Mouse (Mus musculus) CD4-positive, CD25-positive, alpha-beta regulatory T cell, adult 9 weeks (primary cell): ENCODE results near the gene Tbc1d22a. TPM values are rescaled to one million over a fixed set of nuclear protein-coding genes. Genes with fewer than 3 reads are reported as not detected.

Source experiments
- polyA plus RNA-seq: library from polyadenylated mRNA; unstranded; fragments of 100-300 nt; shearing (Covaris generic); gene quantifications from one replicate; pipeline ENCODE4 v1.2.1, GENCODE M21; 2017

The Tbc1d22a gene
- polyA plus RNA-seq: 23.9 TPM

GRCm38 (mm10) chr15:86213753-86214548 lies at the start of gene Tbc1d22a:
Gene Tbc1d22a (plus strand): TSS chr15:86214459.

GRCm38 (mm10) chr15:86185689-86186569 lies 28.3 kb upstream of the Tbc1d22a start, which contains the start of gene Cerk:
Gene Cerk (minus strand): TSS chr15:86186141.

Other genes with a start within 250 kb of the Tbc1d22a start
- gene Celsr1, start 180.7 kb upstream of the Tbc1d22a start, polyA plus RNA-seq: 1.6 TPM
- gene Gramd4, start 156.8 kb upstream of the Tbc1d22a start, polyA plus RNA-seq: 25.6 TPM
- gene Cerk, start 28.3 kb upstream of the Tbc1d22a start, polyA plus RNA-seq: 3.5 TPM